Mouse (Mus musculus) midbrain, postnatal 0 days (tissue): Measurements from ENCODE around the gene Dbndd2. TPM values are rescaled to one million over a fixed set of nuclear protein-coding genes. Genes with fewer than 3 reads are reported as not detected.

ENCODE experiments used
- ATAC-seq: fragments of 200-750 bp; cut with Nextera tagmentation; 2 replicates; pipeline ENCODE4 v1.8.0; 2017; ENCODE audit warnings: moderate number of reproducible peaks, mild to moderate bottlenecking, moderate TSS enrichment, moderate library complexity; ENCODE audit not compliant: low FRiP score
- DNase-seq: peaks from one replicate; pipeline ENCODE4 v3.0.0-alpha.2; 2015; ENCODE audit warnings: low spot score
- H3K27ac ChIP-seq: fragments of 300-500 bp; sonication (generic); 2 replicates; pipeline ENCODE4 v1.5.1; 2014; ENCODE audit warnings: low read depth, mild to moderate bottlenecking, low read length, mixed read lengths
- H3K27me3 ChIP-seq: fragments of 300-500 bp; sonication (generic); 2 replicates; pipeline ENCODE4 v1.6.1; 2014; ENCODE audit warnings: low read length, control low read depth, mixed read lengths; ENCODE audit not compliant: insufficient read depth
- H3K36me3 ChIP-seq: fragments of 300-500 bp; sonication (generic); 2 replicates; pipeline ENCODE4 v1.6.1; 2014; ENCODE audit warnings: low read length, control low read depth, mixed read lengths; ENCODE audit not compliant: insufficient read depth
- H3K4me1 ChIP-seq: fragments of 300-500 bp; sonication (generic); 2 replicates; pipeline ENCODE4 v1.6.1; 2014; ENCODE audit warnings: mild to moderate bottlenecking, control low read depth, antibody characterized with exemption, low read length, mixed read lengths; ENCODE audit not compliant: insufficient read depth
- H3K4me2 ChIP-seq: fragments of 300-500 bp; sonication (generic); 2 replicates; pipeline ENCODE4 v1.6.1; 2014; ENCODE audit warnings: low read depth, mild to moderate bottlenecking, low read length, mixed read lengths; ENCODE audit not compliant: poor library complexity, severe bottlenecking
- H3K4me3 ChIP-seq: fragments of 300-500 bp; sonication (generic); 2 replicates; pipeline ENCODE4 v1.5.1; 2014; ENCODE audit warnings: low read depth, mild to moderate bottlenecking, low read length, moderate library complexity
- H3K9ac ChIP-seq: fragments of 300-500 bp; sonication (generic); replicated peaks from 2 replicates; pipeline ENCODE4 v1.6.1; 2014; ENCODE audit warnings: mild to moderate bottlenecking, low read length, moderate library complexity, mixed read lengths; ENCODE audit not compliant: poor library complexity, severe bottlenecking
- H3K9me3 ChIP-seq: fragments of 300-500 bp; sonication (generic); 2 replicates; pipeline ENCODE4 v1.6.1; 2016; ENCODE audit warnings: low read length, control low read depth
- CTCF ChIP-seq: IDR thresholded peaks from 2 replicates; pipeline ENCODE4 v1.5.1; 2016; ENCODE audit warnings: antibody characterized with exemption, mild to moderate bottlenecking
- WGBS: fragments of 180-500 bp; shearing (Covaris S2); extraction: QIAGEN DNeasy Blood & Tissue Kit; methylation state at CpG from one replicate; pipeline ENCODE4 v1.1.7; 2014; 5-methylcytosine and 5-hydroxymethylcytosine counted together
- polyA plus RNA-seq: library from polyadenylated mRNA; unstranded; fragments of >200 nt; fragmentation: Nextera tagmentation; extraction: Ambion mirVana; gene quantifications from 2 replicates; pipeline ENCODE4 v1.2.1, GENCODE M21; 2015
- total RNA-seq: library from RNA; depleted of rRNA; stranded (reverse); fragments of >200 nt; gene quantifications from 2 replicates; pipeline ENCODE4 v1.2.3, GENCODE M21; 2014

Gene Dbndd2
- total and polyA plus RNA-seq, 2 experiments from 2014 or later: 25.4 to 26.7 TPM

DNA sequence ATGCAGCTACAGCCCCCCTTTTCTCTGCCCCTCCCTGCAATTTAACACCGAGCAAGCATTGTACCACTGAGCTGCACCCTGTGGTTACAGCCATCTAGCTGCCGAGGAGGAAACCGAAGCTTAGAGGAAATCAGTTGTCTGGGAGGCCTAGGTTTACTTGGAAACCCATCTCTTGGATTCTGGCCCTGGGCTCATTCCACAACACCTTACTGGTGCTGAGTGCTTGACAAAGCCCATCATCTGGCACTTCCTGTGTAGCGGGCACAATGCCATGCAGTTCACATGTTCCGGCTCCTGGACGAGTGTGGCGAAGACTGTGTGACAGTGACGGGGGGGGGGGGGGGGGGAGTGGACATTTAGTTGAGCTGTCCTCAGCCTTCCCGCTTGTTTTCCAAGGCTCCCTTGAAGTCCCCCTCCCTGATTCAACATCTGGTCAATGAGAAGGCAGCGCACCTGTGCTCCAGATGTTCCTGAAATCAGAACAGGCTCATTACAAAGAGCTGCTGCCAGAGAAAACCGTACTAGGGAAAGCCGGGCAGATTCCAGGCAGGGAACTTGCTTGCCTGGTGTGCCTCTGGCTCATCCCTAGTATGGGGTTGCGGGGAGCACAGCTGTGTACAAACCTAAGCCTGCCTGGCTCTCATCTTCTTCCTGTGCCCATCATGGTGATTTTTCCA lies 33.8 kb upstream of the Dbndd2 start:
- Histone ChIP-seq H3K4me1 (no peaks in the 10 kb centered on the region), H3K9ac (no peak overlapping the region), H3K4me2 (no peak overlapping the region), H3K27me3 (no peaks in the 10 kb centered on the region), H3K9me3 (0 out of 2 replicates have a peak, but pooled peaks cover 4% of the 10 kb centered on the region), H3K36me3 (no peaks in the 10 kb centered on the region), H3K27ac (no peak overlapping the region), H3K4me3 (no peak overlapping the region)
- DNase-seq (no peak), ATAC-seq (no peak)
- WGBS: 57% methylated on average over 13 of the region's 13 CpGs
- TF ChIP-seq CTCF: no peak

DNA sequence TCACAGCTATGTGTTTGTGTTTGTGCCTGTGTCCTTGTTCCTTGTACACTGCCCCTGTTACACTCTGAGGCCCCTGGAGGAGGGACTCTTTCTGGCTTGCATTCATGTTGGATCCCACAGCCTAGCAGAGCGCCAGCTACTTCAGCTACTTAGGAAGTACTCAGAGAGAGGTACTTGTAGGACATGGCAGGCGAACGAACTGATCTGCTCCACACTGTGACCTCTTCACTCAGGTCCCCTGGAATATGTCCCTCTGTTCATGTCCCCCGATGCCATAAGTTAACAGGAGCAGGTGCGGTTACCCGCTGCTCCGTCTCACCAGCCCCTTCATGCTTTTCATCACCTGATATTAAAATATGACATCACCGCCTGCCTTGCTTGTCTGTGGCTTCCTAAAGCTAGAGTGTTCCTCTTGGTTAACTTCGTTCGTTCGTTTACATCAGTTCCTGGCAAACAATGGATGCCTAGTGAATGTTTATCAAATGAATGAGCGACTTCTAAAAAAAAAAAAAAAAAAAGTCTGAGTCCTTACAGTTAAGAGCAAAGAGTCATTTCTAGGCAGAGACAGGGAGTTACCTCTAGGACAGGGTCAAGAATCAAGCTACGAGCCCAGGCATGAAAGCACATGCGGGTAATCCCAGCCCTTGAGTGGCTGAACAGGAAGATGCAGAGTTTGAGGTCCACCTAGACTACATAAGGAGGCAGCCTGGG lies 32.7 kb upstream of the Dbndd2 start:
- Histone ChIP-seq H3K36me3 (no peaks in the 10 kb centered on the region), H3K4me2 (no peak overlapping the region), H3K4me3 (no peak overlapping the region), H3K27ac (no peak overlapping the region), H3K9ac (no peak overlapping the region), H3K9me3 (0 out of 2 replicates have a peak, but pooled peaks cover 4% of the 10 kb centered on the region), H3K4me1 (no peaks in the 10 kb centered on the region), H3K27me3 (no peaks in the 10 kb centered on the region)
- no peak for ATAC-seq
- WGBS: 87% methylated on average over 14 of the region's 14 CpGs
- no peak for TF ChIP-seq CTCF
- DNase-seq: no peak

DNA sequence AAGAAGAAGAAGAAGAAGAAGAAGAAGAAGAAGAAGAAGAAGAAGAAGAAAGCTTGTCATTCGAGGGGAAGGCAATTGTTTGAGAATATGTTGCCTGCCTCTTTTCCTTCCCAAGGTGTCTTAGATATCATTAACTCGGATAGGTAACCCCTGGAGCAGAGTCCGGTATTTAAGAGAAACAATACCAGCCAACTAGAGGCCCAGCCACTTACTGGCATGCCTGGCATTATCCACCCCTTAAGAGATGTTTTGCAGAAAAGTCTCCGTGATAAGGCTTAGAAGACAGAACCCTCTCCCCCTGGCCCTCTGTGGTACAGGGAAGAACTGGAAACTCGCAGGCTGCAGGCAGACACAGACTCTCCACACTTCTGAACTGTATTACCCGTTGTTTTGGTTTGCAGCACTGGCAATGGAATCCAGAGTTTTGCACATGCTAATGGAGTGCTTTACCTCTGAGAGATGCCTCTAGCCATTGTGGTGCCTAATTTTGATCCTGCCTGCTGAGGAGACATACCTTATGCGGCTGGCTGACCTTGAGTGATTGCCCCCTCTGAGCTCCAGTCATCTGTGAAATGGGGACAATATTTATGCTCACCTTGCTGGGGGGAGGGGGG lies 31.9 kb upstream of the Dbndd2 start:
- Histone ChIP-seq H3K27ac (no peak overlapping the region), H3K9me3 (0 out of 2 replicates have a peak, but pooled peaks cover 4% of the 10 kb centered on the region), H3K4me3 (no peak overlapping the region), H3K4me2 (no peak overlapping the region), H3K9ac (no peak overlapping the region), H3K27me3 (no peaks in the 10 kb centered on the region), H3K36me3 (no peaks in the 10 kb centered on the region), H3K4me1 (no peaks in the 10 kb centered on the region)
- TF ChIP-seq CTCF: no peak
- no peak for ATAC-seq
- DNase-seq: no peak
- WGBS: 76% methylated on average over 7 of the region's 7 CpGs

DNA sequence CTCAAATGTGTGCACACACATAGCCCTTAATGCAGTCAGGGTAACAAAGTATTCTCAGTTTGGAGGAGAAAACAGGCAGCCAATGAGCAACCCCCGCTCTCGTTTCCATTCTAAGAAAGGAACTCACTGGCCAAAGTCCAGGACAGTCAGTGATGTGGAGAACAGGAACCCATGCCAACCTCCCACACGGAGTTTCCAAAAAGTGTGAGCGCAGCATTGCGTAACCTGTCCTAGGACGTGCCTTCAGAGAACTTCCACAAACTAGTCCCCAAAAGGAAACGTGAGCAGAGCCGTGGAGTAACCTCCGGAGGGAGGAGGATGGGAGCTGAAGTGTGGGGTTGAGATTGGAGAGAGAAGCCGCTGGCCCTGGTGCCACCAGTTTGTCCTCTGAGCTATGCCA lies 31.1 kb upstream of the Dbndd2 start:
- no peaks in the 10 kb centered on the region for H3K4me1 ChIP-seq
- ATAC-seq: no peak
- TF ChIP-seq CTCF: no peak
- H3K36me3 ChIP-seq: no peaks in the 10 kb centered on the region
- 0 out of 2 replicates have a peak, but pooled peaks cover 4% of the 10 kb centered on the region for H3K9me3 ChIP-seq
- no peak overlapping the region for H3K4me3 ChIP-seq
- no peak overlapping the region for H3K27ac ChIP-seq
- no peaks in the 10 kb centered on the region for H3K27me3 ChIP-seq
- WGBS: 87% methylated on average over 10 of the region's 10 CpGs
- DNase-seq: no peak
- no peak overlapping the region for H3K9ac ChIP-seq
- H3K4me2 ChIP-seq: no peak overlapping the region

- Histone ChIP-seq H3K27me3 (no peaks in the 10 kb centered on the region), H3K9ac (no peak overlapping the region), H3K4me1 (no peaks in the 10 kb centered on the region), H3K36me3 (no peaks in the 10 kb centered on the region), H3K27ac (no peak overlapping the region), H3K9me3 (no peaks in the 10 kb centered on the region), H3K4me2 (no peak overlapping the region), H3K4me3 (no peak overlapping the region)
- DNase-seq (no peak), ATAC-seq (no peak)
- TF ChIP-seq CTCF: no peak
- 65% methylated on average over 6 of the region's 6 CpGs for WGBS
Measured at GRCm38 (mm10) chr2:164455421-164456190, 30.3 kb upstream of the Dbndd2 start.
